Mouse (Mus musculus) frontal cortex, postnatal 14 days (tissue): ENCODE data around the gene Ficd.
A peak's percentile ranks its signal among the peaks of the same experiment; 100 is the strongest.

Experiments used
- DNase-seq, 2 experiments: peaks; one replicate each; pipeline ENCODE4 v3.0.0; 2022; ENCODE audit warnings: low spot score in 2 of 2

Ficd gene

DNA sequence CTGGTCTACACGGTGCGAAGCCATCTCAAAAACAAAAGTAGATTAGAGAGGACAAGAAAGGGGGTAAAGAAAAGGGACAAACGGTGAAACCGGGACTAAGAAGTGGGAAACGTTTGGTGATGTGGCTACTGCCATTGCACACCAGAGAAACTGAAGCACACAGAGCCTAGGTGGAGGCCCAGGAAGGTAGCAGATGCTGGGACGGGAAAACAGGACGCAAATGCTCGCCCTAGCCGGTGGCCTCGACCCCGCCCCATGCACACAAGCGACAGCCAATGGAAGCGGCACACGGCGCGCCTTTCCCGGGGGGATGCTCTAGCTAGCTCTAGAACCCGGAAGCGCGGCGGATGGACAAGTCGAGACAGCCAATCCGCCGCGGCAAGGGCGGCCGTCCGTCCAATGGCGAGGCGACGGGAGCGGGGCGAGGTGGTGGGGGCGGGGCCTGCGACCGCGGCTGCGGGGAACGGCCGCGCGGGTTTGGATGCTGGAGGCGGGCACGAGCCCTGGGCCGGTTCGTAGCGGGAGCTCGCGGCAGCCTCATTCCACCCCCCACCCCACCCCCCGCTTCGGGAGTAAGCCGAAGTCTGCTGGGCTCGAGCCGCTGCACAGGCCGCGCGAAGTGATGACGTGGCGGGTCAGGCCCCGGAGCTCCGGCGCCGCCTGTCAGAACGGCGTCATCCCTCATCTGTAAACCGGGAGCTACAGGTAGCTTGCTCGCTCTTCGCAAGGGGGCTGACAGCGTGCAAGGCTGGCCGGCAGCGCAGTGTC, at the start of gene Ficd:
TSS of gene Ficd (plus strand) at position 459 of the 768 bp plus-strand sequence.
- DNase-seq, result peak; percentile 81 to 86

DNA sequence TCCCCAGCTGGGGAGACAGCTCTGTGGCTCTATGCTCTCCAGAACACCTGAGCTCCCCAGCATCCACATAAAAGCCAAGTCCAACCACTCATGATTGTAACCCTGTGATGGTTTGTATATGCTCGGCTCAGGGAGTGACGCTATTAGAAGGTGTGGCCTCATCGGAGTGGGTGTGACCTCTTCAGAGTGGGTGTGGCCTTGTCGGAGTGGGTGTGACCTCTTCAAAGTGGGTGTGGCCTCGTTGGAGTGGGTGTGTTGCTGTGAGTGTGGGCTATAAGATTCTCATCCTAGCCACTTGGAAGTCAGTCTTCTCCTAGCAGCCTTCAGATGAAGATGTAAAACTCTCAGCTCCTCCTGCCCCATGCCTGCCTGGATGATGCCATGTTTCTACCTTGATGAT, 48.1 kb upstream of the Ficd start:
- no peak for DNase-seq

DNA sequence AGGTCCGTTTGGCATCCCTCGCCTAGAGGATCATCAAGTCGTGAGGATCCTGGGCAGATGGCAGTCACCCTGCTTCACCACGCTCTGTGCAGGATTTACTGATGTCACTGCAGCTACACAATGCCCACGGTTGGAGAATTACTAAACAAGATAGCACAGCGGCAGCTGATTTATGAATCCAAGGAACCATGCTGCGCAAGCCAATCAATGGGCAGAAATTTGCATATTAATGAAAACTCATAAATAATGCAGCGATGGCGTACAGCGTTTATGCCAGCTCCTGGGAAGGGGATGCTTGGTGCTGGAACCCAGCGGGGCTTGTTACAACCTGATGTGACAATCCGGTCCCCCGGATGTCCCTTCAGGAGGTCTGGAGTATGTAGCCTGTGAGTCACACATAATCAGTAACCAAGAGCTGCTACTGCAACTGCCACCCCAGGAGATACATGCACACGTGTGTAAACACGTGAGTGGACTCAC, 45.5 kb upstream of the Ficd start:
- DNase-seq, result no peak

DNA sequence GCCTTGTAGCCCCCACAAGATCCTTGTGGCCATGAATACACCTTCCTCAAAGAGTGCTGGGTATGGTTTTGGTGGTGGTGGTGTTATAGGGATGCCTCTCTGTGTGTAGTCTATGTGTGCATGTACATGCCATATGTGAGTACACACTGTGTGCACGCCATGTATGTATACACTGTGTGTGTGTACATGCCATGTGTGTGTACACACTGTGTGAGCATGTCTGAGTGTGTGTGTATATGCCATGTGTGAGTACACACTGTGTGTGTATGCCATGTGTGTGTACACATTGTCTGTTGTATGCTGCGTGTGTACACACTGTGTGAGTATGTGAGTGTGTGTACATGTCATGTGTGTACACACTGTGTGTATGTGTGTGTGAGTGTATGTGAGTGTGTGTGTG, 44.7 kb upstream of the Ficd start:
- DNase-seq, result no peak

DNA sequence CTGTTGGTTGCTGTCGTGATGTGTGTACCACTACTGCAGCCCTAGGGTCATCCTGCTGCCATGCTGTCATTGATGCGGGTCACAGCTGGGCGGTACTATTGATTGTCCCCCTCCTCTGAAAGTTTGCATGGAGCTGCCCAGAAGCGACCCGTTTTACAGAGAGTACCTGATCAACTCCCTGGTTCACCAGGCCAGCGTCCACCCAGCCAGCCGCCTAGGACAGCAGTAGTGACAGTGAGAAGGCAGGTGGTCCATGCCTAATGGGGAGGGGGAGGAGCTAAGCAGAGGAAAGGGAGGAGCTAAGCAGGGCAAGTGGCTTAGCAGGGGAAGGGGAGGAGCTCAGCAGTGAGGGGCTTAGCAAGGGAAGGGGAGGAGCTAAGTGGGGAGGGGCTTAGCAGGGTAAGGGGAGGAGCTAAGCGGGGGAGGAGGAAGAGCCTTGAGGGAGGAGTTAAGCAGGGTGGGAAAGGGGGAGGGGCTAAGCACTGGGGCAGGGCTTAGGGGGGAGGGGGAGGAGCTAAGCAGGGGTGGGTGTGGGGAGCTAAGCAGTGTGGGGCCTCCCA, 42.3 kb upstream of the Ficd start:
- DNase-seq, result no peak

DNA sequence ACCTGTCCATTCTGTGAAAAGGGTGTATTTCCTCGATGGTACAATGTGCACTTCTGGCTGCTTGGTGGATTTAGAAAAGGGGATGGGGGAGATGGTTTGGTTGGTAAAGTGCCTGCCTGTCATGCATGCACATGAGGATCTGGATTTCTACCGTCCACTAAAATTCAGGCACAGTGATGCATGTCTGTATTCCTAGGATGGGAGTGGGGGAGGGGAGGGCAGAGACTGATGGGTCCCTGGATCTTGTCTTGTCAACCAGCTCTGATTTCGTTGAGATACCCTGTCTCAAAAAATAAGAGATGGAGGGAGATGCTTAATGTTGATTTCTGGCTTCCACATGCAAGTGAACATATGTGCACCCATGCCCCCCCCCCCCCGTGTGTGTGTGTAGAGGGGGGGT, 41.6 kb upstream of the Ficd start:
- no peak for DNase-seq

DNA sequence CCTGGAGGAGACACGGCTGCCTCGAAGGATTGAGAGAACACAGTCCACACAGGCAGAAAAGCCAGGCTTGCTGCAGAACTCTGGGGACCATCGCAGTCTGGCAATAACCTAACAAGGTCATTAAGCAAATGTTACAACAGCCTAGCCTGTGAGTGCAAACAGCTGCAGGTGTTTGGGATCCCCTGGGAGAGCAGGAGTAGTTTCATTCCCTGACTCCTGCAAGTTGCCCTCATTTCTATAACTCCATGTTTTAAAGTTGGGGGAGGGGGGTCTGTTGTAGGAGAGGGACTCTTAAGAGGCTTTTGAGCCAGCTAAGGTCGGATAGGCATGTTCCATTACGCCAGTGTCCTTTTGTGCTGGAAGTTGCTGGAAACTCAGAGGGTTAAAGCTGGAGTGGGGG, 41.2 kb upstream of the Ficd start:
- DNase-seq, result no peak

DNA sequence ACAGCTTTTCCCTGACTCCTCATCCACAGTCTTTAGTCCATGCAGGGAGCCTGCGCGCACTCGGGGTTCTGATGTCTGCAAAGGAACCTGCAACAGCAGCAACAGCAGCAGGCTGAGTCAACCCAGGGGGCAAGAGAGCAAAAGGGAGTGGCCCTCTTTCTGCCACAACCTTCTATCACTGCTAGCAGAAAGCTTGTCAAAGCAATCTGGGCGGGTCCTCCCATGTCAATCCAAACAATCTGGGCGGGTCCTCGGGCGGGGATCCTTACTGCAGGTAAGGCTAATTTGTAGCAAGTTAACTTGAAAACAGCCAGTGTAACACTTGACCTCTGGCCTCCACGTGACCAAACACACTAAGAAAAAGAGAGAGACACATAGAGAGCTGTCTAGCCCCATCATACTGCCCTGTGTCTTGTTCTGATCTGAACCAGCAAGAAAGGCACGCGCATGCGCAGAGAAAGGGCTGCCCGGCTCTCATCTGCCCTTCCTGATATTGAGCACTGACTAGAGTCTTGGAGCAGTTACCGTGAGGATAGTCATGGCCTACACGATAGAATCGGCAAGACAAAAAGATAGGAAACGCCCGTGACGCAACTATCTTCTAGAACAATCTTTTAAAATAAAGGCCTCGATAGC, 35.1 kb upstream of the Ficd start:
- DNase-seq, result no peak

DNA sequence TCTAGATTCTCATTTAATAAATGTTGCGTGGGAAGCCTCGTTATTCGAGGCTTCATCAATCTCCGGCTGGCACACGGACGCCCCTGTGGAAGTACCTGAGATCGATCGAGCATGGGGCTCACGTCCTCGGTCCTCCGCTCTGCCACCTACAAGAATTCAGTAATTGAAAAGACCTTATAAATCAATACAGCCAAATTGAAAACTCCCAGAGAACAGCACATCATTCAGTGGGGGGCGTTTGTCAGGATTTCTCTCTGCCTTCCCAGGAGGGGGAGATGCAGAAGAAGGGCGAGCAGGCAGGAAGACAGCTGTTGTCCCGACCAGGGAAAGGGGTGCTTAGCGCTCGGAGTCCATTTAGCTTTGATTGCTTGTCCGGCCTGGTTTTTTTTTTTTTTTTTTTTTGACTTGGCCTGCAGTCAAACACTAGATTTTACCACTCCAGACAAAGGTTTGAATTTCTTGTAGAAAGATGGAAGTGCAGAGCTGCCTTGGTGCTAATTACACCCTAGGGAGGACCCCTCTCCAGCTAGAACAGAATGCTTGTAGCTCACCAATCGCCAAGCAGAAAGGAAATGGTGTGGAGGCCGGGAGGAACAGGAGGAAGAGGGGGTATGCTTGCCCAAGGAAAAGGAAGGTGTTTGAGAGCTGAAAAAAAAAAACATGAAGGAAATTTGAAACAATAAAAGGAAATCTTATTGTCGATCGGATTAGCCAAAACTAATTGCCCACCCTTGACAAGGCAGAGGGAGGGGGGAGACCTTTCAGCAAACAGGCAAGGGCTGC, 31.6 kb upstream of the Ficd start:
- no peak for DNase-seq

DNA sequence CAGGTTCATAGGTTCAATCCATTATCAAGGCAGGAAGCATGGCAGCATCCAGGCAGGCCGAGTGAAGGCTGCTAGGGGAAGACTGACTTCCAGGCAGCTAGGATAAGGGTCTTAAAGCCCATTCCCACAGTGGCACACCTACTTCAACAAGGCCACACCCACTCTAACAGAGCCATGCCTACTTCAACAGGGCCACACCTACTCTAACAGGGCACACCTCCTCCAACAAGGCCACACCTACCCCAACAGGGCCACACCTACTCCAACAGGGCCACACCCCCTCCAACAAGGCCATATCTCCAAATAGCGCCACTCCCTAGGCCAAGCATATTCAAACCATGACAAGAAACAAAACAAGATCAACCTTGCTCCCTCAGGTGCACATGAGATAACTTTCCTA, 22.7 kb upstream of the Ficd start:
- DNase-seq, result no peak

DNA sequence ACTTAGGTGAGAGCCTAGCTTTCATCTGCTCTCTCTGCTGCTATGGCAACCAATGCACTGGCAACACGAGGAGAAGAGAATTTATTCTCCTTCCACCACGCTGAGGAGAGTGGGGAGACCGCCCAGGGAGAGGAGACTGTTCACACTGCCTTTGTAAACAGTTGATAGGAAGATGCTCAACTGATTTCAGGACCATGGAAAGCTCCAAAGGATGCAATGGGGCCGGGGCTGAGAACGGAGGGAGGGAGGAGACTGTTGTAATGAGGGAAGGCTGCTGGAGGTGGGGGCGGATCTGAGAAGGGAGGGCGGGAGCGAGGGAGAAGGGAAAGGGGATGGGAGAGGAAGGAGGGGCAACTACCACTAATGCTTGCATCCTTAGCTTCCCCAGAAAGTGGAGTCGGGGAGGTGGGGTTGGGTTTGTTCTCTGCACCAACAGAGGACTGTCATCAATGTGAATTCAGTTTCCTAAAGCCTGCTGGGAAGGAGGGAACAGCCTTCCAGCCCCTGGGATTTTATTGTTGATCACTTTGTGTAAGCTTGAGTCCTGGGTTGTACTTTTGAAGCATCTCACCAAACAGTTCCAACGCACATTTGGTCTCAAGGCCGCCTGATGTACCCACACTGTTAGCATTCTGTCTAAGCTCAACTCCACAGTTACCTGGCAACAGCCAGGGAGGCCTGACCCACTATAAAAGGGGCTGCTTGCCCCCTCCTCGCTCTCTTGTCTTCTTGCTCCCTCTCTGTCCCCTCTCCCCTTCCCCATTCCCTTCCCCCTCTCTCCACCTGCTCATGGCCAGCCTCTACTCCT, 18.8 kb upstream of the Ficd start:
- DNase-seq, result peak; percentile 65 to 66

DNA sequence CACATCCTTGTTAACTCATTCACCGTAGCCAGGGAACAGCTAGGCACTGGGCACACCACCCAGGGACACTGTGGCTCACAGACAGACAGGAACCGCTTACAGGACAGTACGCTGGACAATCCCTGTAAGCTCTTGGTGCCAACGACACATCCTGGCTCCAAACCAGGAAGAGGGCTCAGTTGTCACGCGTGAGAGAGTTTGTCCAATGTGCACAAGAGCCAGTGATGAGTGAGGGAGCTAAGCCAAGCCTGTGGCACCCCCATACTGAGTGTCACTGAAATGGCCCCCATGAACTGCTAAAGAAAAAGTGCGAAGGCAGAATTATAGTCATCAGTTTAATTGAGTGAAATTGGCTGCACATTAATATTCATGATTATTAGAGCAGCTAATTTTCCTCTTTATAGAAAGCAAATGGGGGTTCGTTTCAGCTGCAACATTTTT, 16.4 kb upstream of the Ficd start:
- DNase-seq, result no peak

DNA sequence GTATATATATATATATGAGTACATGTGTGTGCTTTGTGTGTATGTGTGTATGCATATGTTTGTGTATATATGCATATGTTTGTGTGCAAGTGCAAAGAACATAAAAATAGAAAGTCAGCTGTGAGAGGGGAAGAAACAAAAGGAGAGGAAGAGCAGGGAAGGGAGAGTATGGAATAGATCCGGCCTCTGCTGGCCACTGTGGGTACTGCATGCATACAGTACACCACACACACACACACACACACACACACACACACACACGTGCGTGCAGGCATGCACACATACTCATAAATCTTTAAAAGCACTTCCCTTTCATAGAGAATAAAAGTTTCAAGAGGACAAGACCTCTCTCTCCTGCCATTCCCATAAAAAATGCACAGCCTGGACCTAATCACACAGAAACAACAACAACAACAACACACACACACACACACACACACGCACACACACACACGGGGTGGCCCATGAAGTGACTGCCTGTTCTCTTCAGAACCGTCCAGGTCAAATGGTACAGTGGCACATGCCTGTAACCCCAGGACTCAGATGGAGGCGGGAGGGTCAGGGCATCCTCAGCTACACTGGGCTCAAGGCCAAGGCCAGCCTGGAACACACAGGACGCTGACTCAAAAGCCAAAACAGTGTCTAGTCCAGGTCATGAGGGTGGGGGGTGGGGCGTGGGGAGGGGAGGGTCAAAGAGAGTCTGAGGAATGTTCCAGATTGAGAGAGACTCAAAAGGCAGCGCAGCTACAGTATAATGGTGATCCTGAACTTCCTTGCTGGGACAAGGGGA, 13.2 kb upstream of the Ficd start:
- no peak for DNase-seq

DNA sequence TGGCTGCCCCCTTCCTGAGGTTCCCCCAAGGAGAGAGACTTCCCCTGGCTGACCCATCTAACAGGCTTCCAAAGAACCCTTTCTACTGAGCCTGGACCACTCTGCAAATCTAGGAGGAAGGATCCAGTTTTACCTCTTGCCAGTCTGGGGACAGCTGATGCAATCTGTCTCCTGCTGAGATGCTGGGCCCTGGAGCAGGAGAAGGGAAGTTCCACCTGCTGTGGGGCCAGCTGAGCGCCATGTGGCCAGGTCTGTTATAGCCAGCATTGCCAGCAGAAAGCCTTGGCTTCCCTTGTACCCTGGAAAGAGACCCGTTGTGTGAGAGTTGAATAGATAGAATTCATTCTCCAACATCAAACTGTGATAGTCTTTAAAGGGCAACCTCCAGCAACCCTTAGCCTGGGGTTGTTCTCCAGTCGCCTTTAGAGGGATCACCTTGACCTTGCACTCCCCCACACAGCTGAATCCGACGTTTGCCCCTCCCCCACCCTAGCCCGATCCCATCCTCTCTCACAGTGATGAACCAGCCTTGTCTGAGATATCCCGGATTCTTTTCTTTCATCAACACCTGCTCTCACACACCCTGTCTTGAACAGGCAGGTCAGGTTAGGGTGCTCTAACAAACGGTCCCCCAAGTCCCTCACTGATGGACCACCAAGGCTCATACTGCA, 11.9 kb upstream of the Ficd start:
- no peak for DNase-seq

DNA sequence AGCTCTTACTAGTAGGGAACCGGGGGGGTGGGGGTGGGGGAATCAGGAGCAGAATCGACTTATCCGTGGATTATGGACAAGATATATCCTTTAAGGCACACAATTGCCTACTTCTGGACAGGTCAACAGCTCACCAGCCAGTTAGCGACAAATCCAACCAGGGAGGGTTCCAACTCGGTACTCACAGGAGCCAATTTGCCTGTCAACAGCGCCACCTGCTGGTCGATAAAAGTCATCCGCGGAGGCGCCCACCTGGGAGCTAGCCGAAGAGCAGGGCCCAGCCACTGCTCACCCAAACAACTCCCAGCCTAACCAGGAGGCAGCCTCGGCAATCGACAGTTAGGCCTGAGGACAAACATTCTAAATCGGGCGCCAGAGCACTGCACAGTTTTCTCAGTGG, 11.2 kb upstream of the Ficd start, which contains the start of gene 1700069L16Rik:
TSS of gene 1700069L16Rik (minus strand) at position 327 of the 400 bp plus-strand sequence.
- peak; percentile 74 to 84 for DNase-seq

DNA sequence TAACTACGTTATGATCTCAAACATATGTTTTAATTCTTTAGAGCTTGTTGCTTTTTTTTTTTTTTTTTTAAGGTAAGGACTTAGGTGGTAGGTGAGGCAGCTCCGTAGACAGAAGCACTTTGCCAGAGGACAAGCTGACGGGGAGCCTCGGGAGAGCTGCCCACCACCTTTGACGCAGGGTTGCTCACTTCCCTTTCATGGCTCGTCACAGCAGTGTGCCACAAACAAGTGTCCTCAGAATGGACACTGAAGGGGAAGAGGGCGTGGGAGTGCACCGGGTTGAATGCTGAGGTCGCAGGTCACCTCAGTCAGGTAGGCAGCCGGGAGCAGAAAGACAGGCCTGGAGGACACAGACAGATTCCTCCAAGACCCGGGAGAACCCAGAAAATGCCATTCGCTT, 10.2 kb upstream of the Ficd start:
- DNase-seq, result no peak

DNA sequence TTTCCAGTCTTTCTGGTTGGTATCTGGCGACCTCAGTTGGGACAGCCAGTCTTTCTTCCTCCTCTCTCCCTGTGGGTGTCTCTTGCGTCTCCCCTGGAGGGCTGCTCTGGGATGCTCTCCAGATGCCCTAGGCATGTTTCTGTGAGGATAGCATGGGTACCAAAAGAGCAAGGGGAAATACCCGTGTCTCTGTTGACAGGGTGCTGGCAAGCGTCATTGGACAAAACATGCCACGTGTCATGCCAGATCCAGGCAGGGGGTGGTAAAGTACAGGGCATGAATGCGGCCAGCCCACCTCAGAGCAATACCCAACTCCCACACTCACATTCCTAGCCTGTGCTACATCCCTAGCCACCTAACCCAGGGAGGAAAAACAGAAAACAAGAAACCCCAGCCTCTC, 9.0 kb upstream of the Ficd start:
- DNase-seq, result no peak

DNA sequence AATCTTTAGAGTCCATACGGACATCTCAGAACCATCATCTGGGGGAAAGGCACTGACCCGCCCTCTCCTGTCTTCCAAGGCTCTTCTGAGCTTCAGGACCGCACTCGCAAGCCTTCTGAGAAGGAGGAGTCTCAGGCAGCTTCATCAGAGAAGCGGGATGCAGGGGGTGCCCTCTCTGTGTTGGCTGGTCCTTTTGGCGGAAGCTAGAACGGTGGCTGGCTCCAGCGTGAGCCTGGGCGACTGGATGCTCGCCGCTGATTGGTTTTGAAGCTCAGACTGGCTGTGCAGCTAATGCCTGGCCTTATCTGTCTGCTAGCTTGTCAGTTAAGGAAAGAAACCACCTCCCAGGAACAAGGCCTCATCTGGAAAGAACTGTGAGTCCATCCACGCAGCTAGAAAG, 8.4 kb upstream of the Ficd start:
- no peak for DNase-seq

DNA sequence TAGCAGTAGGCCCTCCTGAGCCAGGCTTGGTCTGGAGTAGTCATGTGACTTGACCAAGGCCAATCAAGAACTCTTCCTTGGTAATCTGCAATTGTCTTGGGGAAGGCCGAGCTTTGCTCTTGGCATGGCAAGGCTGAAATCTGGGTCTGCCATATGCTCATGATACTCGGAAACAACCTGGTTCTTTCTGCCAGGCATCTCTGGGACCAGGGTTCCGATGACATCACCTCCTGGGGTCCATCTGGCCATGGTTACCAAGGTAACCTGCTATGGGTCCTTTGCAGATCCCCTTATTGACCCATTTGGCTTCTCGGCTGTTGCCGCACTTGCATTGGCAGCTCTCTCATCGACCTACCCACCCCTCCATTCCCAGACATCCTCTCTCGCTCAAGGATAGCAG, 7.6 kb upstream of the Ficd start:
- DNase-seq, result no peak

DNA sequence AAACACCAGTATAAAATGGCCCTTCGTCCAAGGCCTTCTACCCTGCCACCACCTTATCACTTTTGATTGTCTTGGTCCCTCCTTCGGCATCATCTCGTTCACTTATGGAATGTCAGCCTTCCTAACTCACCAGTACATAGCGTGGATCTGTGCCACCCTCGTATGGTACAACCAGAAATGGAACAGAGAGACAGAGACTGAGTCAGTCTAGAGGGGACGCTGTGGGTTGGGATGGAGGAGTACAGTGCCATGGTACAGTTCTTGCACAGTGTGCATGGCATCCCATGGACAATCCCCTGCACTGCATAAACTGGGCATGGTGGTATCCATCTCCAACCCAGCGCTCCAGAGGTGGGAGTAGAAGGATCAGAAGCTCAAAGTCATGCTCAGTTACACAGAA, 6.9 kb upstream of the Ficd start:
- DNase-seq, result no peak
